Mouse (Mus musculus) spleen, postnatal 14 days (tissue): ENCODE measurements around the gene Nfatc4.
A peak's percentile ranks its signal among the peaks of the same experiment; 100 is the strongest.

Experiments used
- DNase-seq, 2 experiments: peaks; one replicate each; pipeline ENCODE4 v3.0.0; 2021 to 2022; ENCODE audit warnings: low spot score in 2 of 2

The Nfatc4 gene

DNA sequence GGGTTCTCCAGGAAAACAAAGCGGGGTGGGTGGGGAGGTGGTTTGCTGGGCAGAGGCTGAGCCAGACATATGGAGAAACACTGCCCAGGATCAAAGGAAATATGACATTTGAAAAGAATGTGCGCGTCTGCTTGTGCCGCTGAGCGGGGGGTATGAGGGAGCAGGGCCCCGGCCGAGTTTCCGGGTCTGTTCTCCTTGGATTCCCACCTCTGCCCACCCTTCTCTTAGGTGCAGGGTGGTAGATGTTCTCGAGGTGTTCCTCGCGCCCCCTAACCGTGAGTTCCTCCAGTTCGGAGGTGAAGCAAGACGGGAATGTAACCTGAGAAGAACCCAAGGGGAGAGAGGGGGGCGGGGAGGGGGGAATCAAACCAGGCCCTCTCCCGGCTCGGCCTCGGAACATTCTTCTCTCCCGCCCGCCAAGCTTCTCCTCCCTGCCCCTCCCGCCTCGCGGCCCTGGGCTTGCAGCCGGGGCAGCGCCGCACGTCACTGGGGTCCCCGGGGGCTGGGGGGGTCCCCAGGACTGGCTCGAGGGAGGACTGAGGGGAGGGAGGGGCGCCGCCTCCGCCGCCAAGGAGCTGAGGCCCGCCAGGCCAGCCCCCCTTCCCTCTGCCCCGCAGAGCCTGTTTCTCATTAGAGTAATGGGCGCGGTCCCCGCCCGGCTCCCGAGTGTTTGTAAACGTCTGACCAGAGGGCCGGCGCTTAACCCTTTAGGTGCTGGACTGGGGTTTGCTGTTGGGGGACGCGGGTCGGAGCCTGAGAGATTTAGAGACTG lies at the start of gene Nfatc4:
Gene Nfatc4, plus strand, starts transcription at position 154 of the 772 bp plus-strand sequence.
- no peak for DNase-seq

DNA sequence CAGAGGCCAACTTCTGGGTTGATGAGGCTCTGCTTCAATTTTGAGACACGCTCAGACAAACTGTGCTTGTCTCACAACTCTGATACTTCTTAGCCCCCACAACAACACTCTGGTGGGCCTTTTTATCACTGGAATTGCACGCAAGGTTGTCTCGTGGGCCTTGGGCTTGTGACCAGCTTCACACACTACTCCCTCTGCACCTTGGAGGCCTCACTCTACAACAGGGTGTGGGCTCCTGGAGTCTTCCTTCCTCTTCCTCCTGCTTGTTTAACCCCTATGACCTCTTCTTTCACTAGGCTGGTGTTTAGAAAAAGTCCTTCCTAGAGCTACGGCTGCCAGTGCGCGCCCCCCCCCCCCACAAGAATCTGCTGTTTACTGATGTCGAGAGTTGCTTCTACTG lies 46.2 kb upstream of the Nfatc4 start:
- no peak for DNase-seq

DNA sequence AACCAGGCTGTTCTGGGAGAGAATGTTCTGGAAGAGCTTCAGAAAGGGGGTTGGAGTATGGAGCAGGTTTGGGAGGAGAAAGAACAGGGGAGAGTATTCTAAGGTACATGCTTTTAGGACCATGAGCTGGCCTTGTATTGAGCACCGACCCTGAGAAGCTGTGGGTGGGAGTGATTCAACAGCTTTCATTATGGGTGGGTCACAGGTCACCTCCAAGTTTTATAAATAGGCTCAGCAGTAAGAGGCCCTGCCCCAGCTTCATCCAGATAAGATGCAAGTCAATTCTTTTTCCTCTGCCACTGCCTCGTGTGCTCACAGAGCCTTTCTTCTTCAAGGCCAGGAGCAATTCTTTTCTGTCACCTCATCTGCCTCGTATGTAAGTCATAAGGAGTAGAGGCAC lies 45.8 kb upstream of the Nfatc4 start:
- DNase-seq: no peak

DNA sequence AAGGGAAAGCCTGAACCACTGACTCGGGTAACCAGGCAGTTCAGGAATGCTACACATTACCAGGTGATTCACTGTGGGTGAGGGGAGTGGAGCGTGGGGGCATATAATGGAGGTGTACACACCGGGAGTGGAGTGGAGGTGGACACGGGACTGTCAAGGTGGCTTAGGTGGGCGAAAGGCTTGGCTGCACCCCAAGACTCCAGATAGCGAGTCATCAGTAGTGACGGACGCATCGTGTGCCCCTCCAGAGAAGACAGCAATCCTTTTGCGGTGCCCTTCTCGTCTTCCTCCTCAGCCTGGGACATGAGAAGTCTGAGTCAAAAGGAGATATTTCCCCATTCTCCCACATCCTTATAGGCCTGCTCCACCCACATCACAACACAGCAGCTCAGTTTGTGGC lies 45.1 kb upstream of the Nfatc4 start:
- DNase-seq: no peak

DNA sequence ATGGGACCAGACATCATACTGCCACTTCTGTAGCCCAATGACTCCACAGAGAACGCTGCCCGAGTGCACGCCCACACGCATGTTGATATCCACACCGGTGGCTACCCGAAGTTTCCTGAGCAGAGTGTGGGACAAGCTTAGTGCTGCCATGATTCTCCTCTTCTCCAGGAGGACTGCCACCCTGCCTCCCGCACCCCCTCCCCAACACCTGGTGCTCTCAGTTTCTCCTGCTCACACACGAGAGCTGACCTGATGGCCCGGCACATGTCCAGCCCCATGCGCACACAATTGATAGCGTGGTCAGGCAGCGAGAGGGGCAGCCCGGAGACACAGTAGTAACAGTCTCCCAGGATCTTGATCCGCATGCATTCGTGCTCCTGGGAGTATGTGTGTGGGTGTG lies 44.3 kb upstream of the Nfatc4 start:
- DNase-seq: no peak

DNA sequence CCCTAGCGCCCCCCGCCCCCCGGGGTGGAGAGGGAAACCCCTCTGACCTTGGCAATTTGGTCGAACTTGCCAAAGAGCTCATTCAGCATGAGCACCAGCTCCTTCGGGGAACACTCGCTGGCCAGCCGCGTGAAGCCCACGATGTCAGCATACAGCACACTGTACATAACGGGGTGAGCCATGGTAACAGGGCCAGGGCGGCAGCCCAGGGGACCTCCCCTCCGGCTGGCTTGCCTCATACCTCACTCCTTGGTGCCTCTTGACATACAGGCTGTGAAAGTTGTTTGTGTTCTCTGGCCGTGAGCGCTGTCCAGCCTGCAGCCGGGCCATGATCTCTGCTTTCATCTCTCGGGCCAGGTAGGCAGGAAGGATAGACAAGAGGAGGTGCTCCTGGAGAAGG lies 43.3 kb upstream of the Nfatc4 start:
- DNase-seq: no peak

DNA sequence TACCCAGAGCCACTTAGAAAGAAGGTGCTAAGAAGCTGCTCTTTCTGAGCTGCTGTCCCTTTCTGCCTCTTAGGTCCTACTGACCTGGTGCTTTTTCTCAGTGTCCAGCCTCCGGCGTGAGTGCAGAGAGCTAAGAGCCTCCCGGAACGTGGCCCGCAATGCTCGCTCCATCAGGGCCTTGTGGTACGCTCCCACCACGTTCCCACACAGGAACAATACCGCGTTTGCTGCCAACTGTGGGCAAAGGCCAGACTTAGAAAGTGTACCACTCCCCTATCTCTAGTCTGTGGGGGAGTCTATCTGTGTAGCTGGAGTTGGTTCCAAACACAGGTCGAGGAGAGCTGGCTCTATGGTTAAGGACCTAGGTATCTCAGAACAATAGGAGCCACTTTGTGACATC lies 42.2 kb upstream of the Nfatc4 start:
- DNase-seq: no peak

DNA sequence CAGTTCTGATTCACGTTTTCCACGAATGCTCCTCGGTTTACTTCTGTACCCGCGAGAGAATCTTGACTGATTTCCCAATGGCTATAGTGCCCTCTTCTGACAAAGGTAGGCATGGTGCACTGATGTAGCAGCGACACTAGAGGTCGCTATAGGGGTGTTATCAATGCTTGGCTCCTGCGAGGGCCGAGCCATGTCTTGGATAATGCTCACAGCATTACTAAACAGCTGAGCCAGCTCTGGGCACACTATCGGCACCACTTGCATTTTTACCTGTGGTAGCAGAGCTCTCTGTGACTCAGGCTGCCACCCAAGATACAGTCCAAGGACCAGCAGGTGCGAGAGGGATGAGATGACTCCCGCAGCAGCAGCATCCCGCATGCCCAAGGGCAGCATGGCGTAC lies 41.6 kb upstream of the Nfatc4 start:
- peak in 1 of 2 experiments; percentile 40 for DNase-seq

DNA sequence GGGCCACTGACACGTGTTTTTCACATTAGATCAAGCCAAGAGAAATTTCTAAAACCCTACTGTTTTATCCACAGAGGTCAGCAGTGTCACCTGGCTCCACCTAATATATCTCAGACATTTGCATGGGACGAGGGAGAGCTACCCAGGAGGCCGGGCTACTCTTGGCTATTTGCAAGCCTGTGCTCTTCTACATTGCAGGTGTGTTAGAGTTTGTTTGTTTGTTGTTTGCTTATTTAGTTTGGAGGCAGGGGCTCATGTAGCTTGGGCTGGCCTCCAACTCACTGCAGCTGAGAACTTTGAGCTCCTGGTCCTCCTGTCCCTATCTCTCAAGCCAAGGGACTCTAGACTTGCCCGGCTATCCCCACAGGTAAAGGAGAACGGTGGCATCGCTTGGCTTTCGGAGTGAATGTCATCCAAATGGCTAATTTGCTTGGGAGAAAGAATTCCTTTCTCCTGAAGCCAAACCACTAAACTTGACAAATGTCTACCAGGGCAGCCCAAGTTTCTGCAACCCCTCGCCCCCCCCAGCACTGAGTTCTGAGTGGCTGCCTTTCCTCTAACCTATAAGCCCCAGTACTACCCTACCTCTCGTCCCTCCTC lies 40.5 kb upstream of the Nfatc4 start:
- DNase-seq: peak in 1 of 2 experiments; percentile 0

DNA sequence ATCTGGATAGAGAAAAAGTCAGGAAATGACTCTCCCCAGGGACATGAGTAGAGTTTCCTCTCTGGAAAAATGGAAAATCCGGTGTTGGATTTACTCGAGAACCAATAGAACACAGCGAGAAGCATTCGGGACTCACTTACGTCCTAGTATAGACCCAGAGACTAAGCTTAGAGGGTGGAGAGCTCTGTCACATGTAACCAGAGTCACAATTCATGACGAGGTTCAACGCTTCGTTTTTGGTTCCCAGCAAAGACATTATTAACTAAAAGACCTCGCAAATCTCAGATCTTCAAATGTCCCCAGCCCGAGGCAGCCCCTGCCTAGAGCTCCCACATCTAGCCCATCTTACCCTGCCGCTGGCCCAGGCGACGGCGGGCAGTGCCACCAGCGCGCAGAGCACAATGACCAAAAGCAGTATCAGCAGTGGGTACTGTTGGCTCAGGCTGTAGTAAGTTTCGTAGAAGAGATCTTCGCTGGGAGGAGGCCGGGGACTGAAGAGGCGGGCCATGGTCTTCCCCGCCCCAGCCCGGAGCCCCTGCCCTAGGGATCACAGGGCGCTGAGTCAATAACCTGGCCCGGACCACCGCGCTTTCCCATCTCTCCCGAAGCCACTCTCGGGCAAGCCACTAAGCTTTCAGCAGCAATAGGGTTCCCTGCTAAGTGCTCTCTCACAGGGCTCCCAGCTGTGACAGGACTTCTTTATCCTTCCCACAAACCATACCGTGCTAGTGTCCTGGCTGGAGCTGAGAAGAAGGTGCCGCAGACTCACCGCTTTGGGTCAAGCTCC lies 39.6 kb upstream of the Nfatc4 start:
- DNase-seq: peak in 1 of 2 experiments; percentile 0

DNA sequence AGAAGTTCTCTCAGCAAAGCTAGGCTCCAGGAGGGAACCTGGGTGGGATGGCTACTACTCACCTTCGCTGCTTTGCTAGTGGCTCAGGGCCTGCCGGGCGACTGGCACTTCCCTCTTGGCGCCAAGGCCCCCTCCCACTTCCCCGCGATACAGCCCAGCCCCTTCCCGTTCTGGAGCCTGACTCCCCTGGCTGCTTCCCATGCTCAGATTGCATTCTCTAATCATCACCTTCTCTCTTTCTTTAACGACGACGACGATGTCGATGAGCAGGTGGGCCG lies 39.0 kb upstream of the Nfatc4 start, which contains the start of gene Adcy4:
Gene Adcy4, minus strand, starts transcription at position 138 of the 278 bp plus-strand sequence.
- DNase-seq: peak in 1 of 2 experiments; percentile 1

DNA sequence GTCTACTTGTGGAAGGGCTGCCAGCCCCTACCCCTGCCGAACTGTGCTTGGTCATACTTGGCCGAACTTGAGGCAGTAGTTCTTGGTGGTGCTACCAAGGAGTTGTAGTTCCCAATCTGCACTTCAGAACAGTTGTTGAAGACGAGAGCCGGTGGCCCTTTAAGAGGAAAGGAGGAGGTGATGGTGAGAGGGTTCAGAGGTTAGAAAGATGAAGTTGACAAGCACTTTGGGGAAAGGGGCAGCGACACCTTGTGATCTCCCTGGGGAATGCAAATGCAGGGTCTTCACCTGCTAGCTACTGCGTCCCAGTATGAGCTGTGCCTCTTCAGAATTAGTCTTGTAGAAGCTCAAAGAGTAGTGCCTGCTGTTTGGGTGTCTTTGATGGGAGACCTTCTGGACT lies 37.7 kb upstream of the Nfatc4 start:
- peak in 1 of 2 experiments; percentile 0 for DNase-seq

DNA sequence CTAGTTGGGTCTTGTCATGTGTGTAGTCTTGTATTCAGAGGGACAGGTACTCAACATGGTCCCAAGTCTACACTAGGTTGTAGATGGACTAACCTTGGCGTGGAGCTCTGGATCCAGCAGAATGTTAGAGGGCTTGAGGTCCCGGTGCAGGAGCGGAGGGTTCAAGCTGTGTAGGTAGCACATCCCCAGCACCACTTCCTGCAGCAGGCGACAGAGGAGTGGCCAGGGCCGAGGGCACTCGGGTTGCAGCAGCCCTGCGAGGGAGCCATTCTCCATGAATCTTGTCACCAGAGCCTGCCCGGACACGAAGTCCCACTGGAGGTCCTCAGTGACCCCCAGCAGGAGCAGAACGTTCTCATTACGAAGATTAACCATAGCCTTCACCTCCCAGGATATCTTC lies 35.2 kb upstream of the Nfatc4 start:
- DNase-seq: no peak

DNA sequence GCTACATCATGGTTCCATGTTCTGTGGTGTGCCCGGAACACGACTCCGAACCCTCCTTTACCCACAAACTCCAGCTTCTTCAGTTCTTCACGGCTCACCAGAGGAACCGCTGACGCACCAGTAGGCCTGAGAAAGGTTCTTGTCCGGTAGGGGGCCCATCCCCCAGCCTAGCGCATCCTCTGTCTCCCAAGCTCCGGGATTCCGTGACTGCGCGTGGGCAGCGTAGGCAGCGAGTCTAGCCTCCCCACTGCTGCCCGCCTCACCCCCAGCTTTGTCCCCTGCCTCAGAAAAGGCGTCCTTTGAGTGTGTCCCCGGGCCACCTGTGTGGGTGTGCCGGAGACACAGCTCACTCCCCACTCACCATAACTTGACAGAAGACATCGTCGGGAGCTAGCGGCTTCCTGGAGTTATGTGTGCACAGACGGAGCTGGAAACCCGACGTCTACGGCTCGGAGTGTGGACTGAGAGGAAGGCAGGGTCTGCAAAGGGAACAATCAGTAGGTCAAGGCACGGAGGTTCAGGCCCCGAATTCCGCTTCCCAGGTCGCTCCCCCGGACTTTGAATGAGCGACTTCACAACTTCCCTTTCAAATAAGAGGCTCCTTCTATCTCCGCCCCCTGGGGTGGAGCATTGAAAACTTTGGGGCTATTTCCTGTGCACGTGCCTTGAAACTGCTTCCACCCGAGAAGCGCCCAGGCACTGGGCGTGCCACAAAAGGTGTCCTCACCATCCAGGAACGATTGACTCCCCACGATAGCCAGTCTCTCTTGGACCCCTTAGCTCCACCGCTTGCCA lies 34.5 kb upstream of the Nfatc4 start, which contains the start of gene Ripk3:
Gene Ripk3, minus strand, starts transcription at position 610 of the 795 bp plus-strand sequence.
- peak in 1 of 2 experiments; percentile 34 for DNase-seq

DNA sequence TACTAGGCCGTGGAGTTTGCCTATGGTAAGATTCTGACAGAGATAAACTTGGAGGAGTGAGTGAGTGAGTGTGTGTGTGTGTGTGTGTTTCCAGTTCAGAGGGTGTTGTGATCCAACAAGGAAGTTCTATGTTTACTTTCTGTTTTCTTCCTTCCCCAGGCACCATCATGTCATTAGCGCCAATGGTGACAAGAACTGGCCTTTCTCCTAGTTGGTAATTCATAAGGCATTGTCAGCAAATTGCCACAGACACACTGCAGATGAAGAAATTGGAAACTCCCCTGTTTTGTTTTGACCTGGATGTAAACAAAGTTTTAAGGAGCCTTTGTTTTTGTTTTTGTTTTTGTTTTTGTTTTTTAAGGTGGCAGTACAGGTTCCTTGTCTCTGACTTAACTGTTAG lies 29.5 kb upstream of the Nfatc4 start:
- DNase-seq: no peak

DNA sequence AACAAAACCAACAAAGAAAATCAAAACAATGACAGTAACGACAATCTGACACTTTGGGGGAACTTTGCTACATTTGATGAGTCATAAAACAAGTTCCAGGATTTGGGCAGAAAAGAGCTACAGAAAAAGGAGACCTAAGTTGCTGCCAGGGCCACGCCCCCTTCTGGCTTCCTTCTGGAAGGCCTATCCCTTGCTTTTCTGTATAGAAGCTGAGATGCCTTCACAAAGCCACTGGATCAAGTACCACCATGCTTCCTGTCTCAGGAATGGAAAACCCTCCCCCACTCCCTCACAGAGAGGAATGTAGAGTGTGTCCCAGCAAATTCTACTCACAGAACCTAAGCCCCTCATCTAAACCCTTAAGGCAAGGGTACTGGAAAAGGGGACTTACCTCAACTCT lies 29.0 kb upstream of the Nfatc4 start:
- DNase-seq: no peak

DNA sequence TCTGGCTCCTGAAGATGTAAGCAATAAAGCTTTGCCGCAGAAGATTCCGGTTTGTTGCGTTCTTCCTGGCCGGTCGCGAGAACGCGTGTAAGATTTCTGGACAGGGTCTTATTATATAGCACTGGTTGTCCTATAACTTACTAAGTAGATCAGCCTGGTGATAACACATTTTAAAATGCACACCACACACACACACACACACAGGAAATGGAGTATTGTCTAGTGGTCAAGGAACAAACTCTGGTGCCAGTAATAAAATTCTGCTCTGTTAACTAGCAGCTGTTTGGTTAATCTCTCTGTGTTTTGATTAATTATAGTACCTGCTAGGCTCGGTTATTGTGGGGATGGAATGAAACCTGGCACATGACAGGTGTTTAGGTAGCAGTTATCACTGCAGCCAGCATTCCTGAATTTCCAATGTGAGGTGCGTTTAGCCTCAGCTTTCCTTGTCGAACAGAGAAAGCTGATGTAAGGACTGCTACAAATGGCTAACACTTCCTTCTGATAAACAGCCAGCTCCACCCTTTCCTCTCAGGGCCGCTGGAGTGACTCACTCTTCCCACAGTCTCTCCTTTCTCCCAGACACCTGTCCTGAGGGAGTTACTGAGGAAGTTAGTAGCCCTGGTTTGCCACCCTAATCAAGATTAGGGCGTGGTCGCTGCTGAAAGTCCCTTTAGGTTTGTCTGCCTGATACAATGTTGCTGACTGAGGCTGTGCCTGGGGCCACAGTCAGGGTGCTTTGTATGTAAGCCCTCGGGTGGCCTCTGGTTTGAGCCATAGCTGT lies 27.4 kb upstream of the Nfatc4 start:
- DNase-seq: no peak

DNA sequence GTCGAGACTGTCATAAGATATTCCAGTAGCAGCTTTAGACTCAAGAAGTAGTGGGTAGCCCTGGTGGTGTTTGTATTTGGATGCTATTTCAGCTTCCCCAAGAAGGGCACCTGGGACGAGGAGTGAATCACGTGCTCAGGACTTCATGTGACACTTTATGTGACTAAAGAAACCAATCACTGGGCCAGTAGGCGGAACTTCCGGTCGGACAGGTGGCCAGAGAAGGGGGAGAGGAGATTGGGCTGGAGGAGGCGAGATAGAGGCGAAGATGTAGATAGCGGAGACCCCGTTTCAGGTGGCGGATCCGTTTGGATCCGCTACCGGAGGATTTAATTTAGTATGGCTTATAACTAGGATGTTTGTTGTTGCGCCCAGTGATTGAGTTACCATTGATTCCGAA lies 8.1 kb upstream of the Nfatc4 start:
- no peak for DNase-seq

DNA sequence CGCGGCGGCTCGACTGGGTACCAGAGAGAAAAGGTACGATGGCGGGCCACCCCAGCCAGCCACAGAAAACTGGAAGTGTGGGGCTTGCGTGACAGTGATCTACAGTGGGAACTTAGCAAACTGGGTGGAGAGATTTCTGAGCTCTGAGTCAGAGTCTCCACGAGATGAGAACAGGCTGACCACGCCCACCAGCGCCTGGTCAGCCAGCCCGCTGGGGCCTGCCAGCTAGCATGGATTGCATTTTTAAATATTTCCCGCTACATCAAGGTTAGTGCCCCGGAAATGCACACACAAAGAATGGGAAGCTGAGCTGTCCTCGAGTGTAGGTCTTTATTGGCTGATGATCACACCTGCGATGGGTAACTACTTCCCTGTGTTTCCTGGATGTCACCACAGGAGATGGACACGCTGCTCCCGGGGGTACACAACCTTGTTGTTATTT lies 7.6 kb upstream of the Nfatc4 start:
- DNase-seq: no peak

DNA sequence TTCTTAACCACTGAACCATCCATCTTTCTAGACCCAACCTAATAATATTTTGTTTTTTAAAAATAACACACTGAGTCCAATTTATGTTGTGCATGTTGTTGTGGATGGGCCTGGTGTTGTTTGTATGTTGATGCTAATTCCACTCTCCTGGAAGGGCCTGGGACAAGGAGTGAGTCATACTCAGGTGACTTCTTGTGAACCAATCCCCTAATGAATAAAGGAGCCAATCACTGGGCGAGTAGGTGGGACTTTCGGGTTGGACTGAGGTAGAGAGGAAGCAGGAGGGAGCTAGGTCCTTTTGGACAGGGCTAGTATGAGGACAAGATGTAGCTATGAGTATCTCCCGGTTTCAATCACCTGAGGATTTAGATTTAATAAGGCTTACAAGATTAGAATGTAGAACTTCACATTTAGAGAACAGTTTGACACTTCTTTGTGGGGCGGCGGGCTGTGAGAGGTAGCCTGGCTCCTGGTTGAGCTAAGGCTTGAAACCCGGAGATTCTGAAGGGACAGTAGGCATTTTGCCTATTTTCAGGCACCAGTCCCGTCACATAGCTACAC lies 3.0 kb upstream of the Nfatc4 start:
- DNase-seq: no peak

DNA sequence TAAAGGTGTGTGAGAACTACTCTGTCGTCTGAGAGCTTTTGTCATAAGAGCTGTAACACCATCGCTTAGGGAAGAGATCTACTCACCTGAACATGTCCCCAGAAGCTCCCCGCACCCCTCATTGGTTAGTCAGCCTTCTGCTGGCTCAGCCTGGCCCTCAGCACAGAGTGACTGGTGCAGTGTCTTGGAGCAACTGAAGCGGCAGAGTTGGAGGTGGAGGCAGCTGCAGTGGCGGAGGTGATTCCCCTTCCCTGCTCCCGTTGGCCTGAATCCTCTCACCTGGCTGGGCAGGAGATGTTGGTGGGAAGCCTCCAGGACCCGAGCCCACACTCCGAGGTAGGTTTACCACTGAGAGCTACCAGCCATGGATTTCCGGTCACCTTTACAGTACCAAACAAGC lies 2.4 kb upstream of the Nfatc4 start:
- DNase-seq: no peak
